Mouse (Mus musculus) limb, embryonic 14.5 days (tissue): ENCODE data around the gene Prap1. TPM values are rescaled to one million over a fixed set of nuclear protein-coding genes. Genes with fewer than 3 reads are reported as not detected.

Source experiments
- ATAC-seq: fragments of 200-750 bp; cut with Nextera tagmentation; 2 replicates; pipeline ENCODE4 v1.8.0; 2017; ENCODE audit warnings: low read depth, moderate number of reproducible peaks, moderate TSS enrichment; ENCODE audit not compliant: low FRiP score
- DNase-seq: peaks from one replicate; pipeline ENCODE4 v3.0.0-alpha.2; 2015; ENCODE audit warnings: low spot score
- H3K27ac ChIP-seq: fragments of 300-500 bp; sonication (generic); replicated peaks from 2 replicates; pipeline ENCODE4 v1.5.1; 2014; ENCODE audit warnings: low read depth, mild to moderate bottlenecking, low read length, moderate library complexity, mixed read lengths
- H3K27me3 ChIP-seq: fragments of 300-500 bp; sonication (generic); 2 replicates; pipeline ENCODE4 v1.6.1; 2014; ENCODE audit warnings: low read length, mixed read lengths; ENCODE audit not compliant: control insufficient read depth, insufficient read depth
- H3K36me3 ChIP-seq: fragments of 300-500 bp; sonication (generic); 2 replicates; pipeline ENCODE4 v1.6.1; 2014; ENCODE audit warnings: mild to moderate bottlenecking, low read length, moderate library complexity, mixed read lengths; ENCODE audit not compliant: control insufficient read depth, insufficient read depth
- H3K4me1 ChIP-seq: fragments of 300-500 bp; sonication (generic); 2 replicates; pipeline ENCODE4 v1.6.1; 2014; ENCODE audit warnings: antibody characterized with exemption, low read length, mixed read lengths; ENCODE audit not compliant: control insufficient read depth, insufficient read depth
- H3K4me2 ChIP-seq: fragments of 300-500 bp; sonication (generic); replicated peaks from 2 replicates; pipeline ENCODE4 v1.6.1; 2014; ENCODE audit warnings: low read depth, mild to moderate bottlenecking, low read length, moderate library complexity; ENCODE audit not compliant: severe bottlenecking
- H3K4me3 ChIP-seq: fragments of 300-500 bp; sonication (generic); replicated peaks from 2 replicates; pipeline ENCODE4 v1.5.1; 2014; ENCODE audit warnings: low read length
- H3K9ac ChIP-seq: fragments of 300-500 bp; sonication (generic); 2 replicates; pipeline ENCODE4 v1.6.1; 2014; ENCODE audit warnings: mild to moderate bottlenecking, low read depth, low read length, moderate library complexity; ENCODE audit not compliant: severe bottlenecking
- H3K9me3 ChIP-seq: fragments of 300-500 bp; sonication (generic); 2 replicates; pipeline ENCODE4 v1.6.1; 2016; ENCODE audit warnings: low read length; ENCODE audit not compliant: control insufficient read depth
- POLR2A ChIP-seq: fragments of 200-500 bp; IDR thresholded peaks from 2 replicates; pipeline ENCODE4 v1.8.0; 2012; ENCODE audit warnings: inconsistent platforms, mild to moderate bottlenecking, moderate library complexity, borderline replicate concordance; ENCODE audit not compliant: insufficient read depth, insufficient read length; ENCODE audit errors: extremely low read depth
- WGBS: fragments of 180-500 bp; shearing (Covaris S2); extraction: QIAGEN DNeasy Blood & Tissue Kit; methylation state at CpG from one replicate; pipeline ENCODE4 v1.1.7; 2014; 5-methylcytosine and 5-hydroxymethylcytosine counted together
- polyA plus RNA-seq, 2 experiments: library from polyadenylated mRNA; depleted of rRNA in 1 of 2; stranded (reverse) in 1 of 2; unstranded in 1 of 2; fragments of >200 nt; fragmentation: Nextera tagmentation in 1 of 2; extraction: Ambion mirVana in 1 of 2; gene quantifications; 2 replicates each; pipeline versions ENCODE4 v1.2.1 to v1.2.3; 2012 to 2014

Prap1 gene
- polyA plus RNA-seq, 2 experiments = 0.33 to 0.80 TPM

DNA sequence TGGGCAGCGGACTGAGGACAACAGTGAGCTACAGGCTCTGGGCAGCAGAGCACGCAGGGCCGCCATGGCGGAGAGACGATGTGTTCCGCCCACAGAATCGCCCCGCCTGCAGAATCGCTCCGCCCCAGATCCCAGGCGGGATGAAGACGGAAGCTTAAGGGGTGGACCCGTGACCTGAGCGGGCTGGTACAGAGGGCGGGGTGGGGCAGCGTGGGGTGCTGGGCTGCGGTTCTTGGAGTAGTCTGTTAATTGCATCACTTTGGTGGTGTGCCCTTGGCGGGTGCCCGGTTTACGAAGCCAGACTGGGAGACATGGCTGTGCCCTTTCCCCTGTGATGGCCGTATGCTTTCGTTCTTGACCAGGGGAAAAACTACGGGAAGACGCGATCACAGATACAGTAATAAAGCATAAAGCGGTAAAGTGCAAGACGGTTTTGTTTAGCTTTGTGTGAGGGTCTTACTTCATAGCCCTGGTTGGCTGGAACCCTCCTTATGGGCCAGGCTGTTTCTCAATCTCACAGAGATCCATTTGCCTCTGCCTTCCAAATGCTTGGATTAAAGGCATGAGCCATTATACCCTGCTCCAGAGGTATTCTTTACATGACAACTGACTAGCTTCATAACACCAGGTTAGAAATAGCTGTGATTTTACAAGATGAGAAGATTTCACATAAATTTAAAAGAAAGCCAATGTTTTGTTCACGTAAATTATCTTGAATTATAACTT lies 23.3 kb downstream of the Prap1 start, which contains the start of gene Echs1:
Gene Echs1, minus strand, starts transcription at position 148 of the 726 bp plus-strand sequence.
- DNase-seq (peak; percentile 83), ATAC-seq (peak; percentile 94)
- Histone ChIP-seq H3K4me1 (no peaks in the 10 kb centered on the region), H3K9ac (peak within 1 kb of the TSS; percentile 81), H3K4me3 (peak within 1 kb of the TSS; percentile 80), H3K27me3 (no peaks in the 10 kb centered on the region), H3K27ac (peak within 1 kb of the TSS; percentile 84), H3K4me2 (peak within 1 kb of the TSS; percentile 93), H3K9me3 (no peaks in the 10 kb centered on the region), H3K36me3 (peaks cover 14% of the 10 kb centered on the region)
- TF ChIP-seq POLR2A = peak; percentile 87; the same call in 1 of the 2 replicates
- 4% methylated on average over 27 of the region's 28 CpGs for WGBS

DNA sequence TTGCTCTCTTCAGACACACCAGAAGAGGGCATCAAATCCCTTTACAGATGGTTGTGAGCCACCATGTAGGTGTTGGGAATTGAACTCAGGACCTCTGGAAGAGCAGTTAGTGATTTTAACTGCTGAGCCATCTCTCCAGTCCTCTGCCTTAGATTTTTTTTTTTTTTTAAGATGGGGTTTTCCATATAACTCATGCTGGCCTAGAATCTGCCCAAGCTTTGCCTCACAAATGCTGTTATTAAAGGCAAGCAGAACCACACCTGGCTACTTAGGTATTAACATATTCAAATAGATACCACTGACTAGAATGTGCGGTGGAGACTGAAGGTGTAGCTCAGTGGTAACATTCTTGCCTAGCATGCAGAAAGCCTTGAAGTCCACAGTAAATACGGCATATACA lies 27.3 kb downstream of the Prap1 start:
- Histone ChIP-seq H3K4me1 (0 out of 2 replicates have a peak, but pooled peaks cover 2% of the 10 kb centered on the region), H3K27me3 (no peaks in the 10 kb centered on the region), H3K4me3 (no peak overlapping the region), H3K4me2 (no peak overlapping the region), H3K27ac (no peak overlapping the region), H3K36me3 (no peaks in the 10 kb centered on the region), H3K9me3 (no peaks in the 10 kb centered on the region), H3K9ac (no peak overlapping the region)
- WGBS = 86% methylated on average over 2 of the region's 2 CpGs
- ATAC-seq (no peak), DNase-seq (no peak)
- no peak for TF ChIP-seq POLR2A

DNA sequence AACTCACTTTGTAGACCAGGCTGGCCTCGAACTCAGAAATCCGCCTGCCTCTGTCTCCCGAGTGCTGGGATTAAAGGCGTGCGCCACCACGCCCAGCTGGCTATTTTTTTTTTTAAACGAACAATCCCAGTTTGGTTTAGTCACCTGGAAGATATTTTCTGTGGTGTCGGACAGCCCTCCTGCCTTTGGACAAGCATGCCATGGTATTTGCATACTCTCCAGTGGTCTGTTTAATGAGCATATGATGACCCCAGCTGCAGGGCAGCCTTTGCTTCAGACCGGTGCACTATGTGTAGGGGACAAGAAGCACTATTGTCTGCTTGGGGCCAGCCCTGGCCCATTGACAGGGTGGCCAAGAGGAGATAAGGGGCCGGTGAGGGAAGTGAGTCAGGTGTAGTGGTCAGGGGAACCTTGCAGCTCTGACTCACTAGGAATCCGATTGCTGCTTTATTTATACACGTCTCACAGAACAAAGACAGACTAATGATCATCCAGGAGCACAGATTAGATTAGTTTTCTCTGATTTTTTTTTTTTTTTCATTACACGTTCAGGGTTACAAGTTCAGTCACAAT lies 28.2 kb downstream of the Prap1 start:
- Histone ChIP-seq H3K4me2 (no peak overlapping the region), H3K36me3 (no peaks in the 10 kb centered on the region), H3K9ac (no peak overlapping the region), H3K9me3 (no peaks in the 10 kb centered on the region), H3K27me3 (no peaks in the 10 kb centered on the region), H3K4me1 (peaks cover 5% of the 10 kb centered on the region; the same call in 1 of the 2 replicates), H3K4me3 (no peak overlapping the region), H3K27ac (no peak overlapping the region)
- 76% methylated on average over 13 of the region's 13 CpGs for WGBS
- ATAC-seq (no peak), DNase-seq (no peak)
- TF ChIP-seq POLR2A = no peak

DNA sequence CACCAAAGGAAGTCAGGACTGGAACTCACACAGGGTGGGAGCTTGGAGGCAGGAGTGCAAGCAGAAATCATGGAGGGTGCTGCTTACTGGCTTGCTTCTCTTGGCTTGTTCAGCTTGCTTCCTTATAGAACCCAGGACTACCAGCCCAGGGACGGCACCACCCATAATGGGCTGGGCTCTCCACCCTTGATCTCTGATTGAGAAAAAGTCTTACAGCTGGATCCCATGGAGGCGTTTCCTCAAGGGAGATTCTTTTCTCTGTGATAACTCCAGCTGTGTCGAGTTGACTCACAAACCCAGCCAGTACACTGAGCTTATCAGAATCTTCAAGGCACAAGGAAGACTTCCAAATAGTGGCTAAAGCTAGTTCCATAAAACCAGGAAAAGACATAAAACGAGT lies 29.6 kb downstream of the Prap1 start:
- Histone ChIP-seq H3K4me3 (no peak overlapping the region), H3K27me3 (no peaks in the 10 kb centered on the region), H3K9ac (no peak overlapping the region), H3K27ac (no peak overlapping the region), H3K36me3 (no peaks in the 10 kb centered on the region), H3K4me1 (peaks cover 5% of the 10 kb centered on the region; the same call in 1 of the 2 replicates), H3K4me2 (no peak overlapping the region), H3K9me3 (no peaks in the 10 kb centered on the region)
- TF ChIP-seq POLR2A = no peak
- 31% methylated on average over 4 of the region's 4 CpGs for WGBS
- DNase-seq (no peak), ATAC-seq (no peak)

DNA sequence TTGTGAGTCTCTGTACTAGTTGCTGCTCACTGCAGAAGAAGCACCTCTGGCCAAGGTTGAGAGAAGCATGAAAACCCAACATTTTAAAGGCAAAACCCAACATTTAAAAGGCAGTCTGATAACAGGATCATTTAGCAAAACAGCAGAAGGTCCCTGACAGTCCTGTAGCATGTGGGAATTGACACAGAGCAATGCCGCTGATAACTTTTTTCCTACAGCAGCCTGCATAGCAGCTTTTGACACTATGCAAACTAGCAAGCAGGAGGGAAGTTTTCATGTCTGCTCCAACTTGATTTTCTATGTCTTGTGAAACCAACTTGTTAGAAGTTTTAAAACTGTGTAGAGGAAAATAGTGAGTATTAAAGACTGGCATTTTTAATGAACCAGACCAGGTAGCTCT lies 31.2 kb downstream of the Prap1 start:
- no peaks in the 10 kb centered on the region for H3K9me3 ChIP-seq
- TF ChIP-seq POLR2A = no peak
- H3K4me1 ChIP-seq = peaks cover 5% of the 10 kb centered on the region; the same call in 1 of the 2 replicates
- H3K4me3 ChIP-seq = no peak overlapping the region
- H3K9ac ChIP-seq = no peak overlapping the region
- 100% methylated on average over 1 of the region's 1 CpGs for WGBS
- no peak overlapping the region for H3K27ac ChIP-seq
- H3K36me3 ChIP-seq = 0 out of 2 replicates have a peak, but pooled peaks cover under 1% of the 10 kb centered on the region
- DNase-seq = no peak
- H3K4me2 ChIP-seq = no peak overlapping the region
- H3K27me3 ChIP-seq = no peaks in the 10 kb centered on the region
- ATAC-seq = no peak
